Mouse (Mus musculus): Measurements from ENCODE around the gene Csnka2ip. TPM values are rescaled to one million over a fixed set of nuclear protein-coding genes. Genes with fewer than 3 reads are reported as not detected.

Gene Csnka2ip
- polyA plus RNA-seq, 1 experiment from 2014 or later, result not detected

Other genes starting within 250 kb of the Csnka2ip start
- gene 4930453N24Rik, start 168.8 kb upstream of the Csnka2ip start, polyA plus RNA-seq (2014; fragmentation: Nextera tagmentation; extraction: Ambion mirVana), result 33.8 and 36.7 TPM in 2 replicates
- 9.5 and 10.3 TPM in 2 replicates for gene Zfp654, start 249.2 kb upstream of the Csnka2ip start, polyA plus RNA-seq (2014; fragmentation: Nextera tagmentation; extraction: Ambion mirVana)
- 126 and 129 TPM in 2 replicates for gene Cggbp1, start 249.6 kb upstream of the Csnka2ip start, polyA plus RNA-seq (2014; fragmentation: Nextera tagmentation; extraction: Ambion mirVana)

All from neural tube, embryonic 11.5 days (tissue).